Mouse (Mus musculus) midbrain, postnatal 0 days (tissue): Measurements from ENCODE around the gene Adgrg7. TPM values are rescaled to one million over a fixed set of nuclear protein-coding genes. Genes with fewer than 3 reads are reported as not detected.
A peak's percentile ranks its signal among the peaks of the same experiment; 100 is the strongest.

Experiments
- ATAC-seq: fragments of 200-750 bp; cut with Nextera tagmentation; 2 replicates; pipeline ENCODE4 v1.8.0; 2017; ENCODE audit warnings: moderate number of reproducible peaks, mild to moderate bottlenecking, moderate TSS enrichment, moderate library complexity; ENCODE audit not compliant: low FRiP score
- DNase-seq: peaks from one replicate; pipeline ENCODE4 v3.0.0-alpha.2; 2015; ENCODE audit warnings: low spot score
- H3K27ac ChIP-seq: fragments of 300-500 bp; sonication (generic); 2 replicates; pipeline ENCODE4 v1.5.1; 2014; ENCODE audit warnings: low read depth, mild to moderate bottlenecking, low read length, mixed read lengths
- H3K27me3 ChIP-seq: fragments of 300-500 bp; sonication (generic); 2 replicates; pipeline ENCODE4 v1.6.1; 2014; ENCODE audit warnings: low read length, control low read depth, mixed read lengths; ENCODE audit not compliant: insufficient read depth
- H3K36me3 ChIP-seq: fragments of 300-500 bp; sonication (generic); 2 replicates; pipeline ENCODE4 v1.6.1; 2014; ENCODE audit warnings: low read length, control low read depth, mixed read lengths; ENCODE audit not compliant: insufficient read depth
- H3K4me1 ChIP-seq: fragments of 300-500 bp; sonication (generic); 2 replicates; pipeline ENCODE4 v1.6.1; 2014; ENCODE audit warnings: mild to moderate bottlenecking, control low read depth, antibody characterized with exemption, low read length, mixed read lengths; ENCODE audit not compliant: insufficient read depth
- H3K4me2 ChIP-seq: fragments of 300-500 bp; sonication (generic); 2 replicates; pipeline ENCODE4 v1.6.1; 2014; ENCODE audit warnings: low read depth, mild to moderate bottlenecking, low read length, mixed read lengths; ENCODE audit not compliant: poor library complexity, severe bottlenecking
- H3K4me3 ChIP-seq: fragments of 300-500 bp; sonication (generic); 2 replicates; pipeline ENCODE4 v1.5.1; 2014; ENCODE audit warnings: low read depth, mild to moderate bottlenecking, low read length, moderate library complexity
- H3K9ac ChIP-seq: fragments of 300-500 bp; sonication (generic); replicated peaks from 2 replicates; pipeline ENCODE4 v1.6.1; 2014; ENCODE audit warnings: mild to moderate bottlenecking, low read length, moderate library complexity, mixed read lengths; ENCODE audit not compliant: poor library complexity, severe bottlenecking
- H3K9me3 ChIP-seq: fragments of 300-500 bp; sonication (generic); 2 replicates; pipeline ENCODE4 v1.6.1; 2016; ENCODE audit warnings: low read length, control low read depth
- CTCF ChIP-seq: IDR thresholded peaks from 2 replicates; pipeline ENCODE4 v1.5.1; 2016; ENCODE audit warnings: antibody characterized with exemption, mild to moderate bottlenecking
- WGBS: fragments of 180-500 bp; shearing (Covaris S2); extraction: QIAGEN DNeasy Blood & Tissue Kit; methylation state at CpG from one replicate; pipeline ENCODE4 v1.1.7; 2014; 5-methylcytosine and 5-hydroxymethylcytosine counted together
- polyA plus RNA-seq: library from polyadenylated mRNA; unstranded; fragments of >200 nt; fragmentation: Nextera tagmentation; extraction: Ambion mirVana; gene quantifications from 2 replicates; pipeline ENCODE4 v1.2.1, GENCODE M21; 2015
- total RNA-seq: library from RNA; depleted of rRNA; stranded (reverse); fragments of >200 nt; gene quantifications from 2 replicates; pipeline ENCODE4 v1.2.3, GENCODE M21; 2014

Adgrg7 gene
- total and polyA plus RNA-seq, 2 experiments from 2014 or later = not detected

DNA sequence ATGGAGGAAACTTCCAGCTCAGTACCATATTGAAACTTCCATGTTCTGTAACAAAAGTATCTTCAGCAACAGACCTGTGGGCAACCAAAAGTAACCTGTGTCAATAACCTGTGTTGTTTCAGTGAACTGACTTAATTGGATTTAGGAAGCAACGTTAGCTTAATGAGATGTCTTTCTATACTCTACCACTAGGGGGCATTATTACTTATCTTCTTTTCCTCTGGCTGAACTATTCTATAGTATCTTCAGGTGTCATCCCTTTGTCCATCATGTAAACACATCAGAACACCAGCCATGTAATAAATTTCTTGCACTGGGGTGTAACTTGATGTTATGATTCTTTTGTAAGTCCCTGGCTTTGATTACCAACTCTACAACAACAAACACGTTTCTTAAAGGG, 4.8 kb upstream of the Adgrg7 start:
- Histone ChIP-seq H3K27ac (no peak overlapping the region), H3K27me3 (no peaks in the 10 kb centered on the region), H3K4me2 (no peak overlapping the region), H3K4me3 (no peak overlapping the region), H3K4me1 (no peaks in the 10 kb centered on the region), H3K36me3 (no peaks in the 10 kb centered on the region), H3K9me3 (no peaks in the 10 kb centered on the region), H3K9ac (no peak overlapping the region)
- 50% methylated on average over 2 of the region's 2 CpGs for WGBS
- DNase-seq (peak; percentile 37), ATAC-seq (no peak)
- peak; percentile 57 for TF ChIP-seq CTCF

DNA sequence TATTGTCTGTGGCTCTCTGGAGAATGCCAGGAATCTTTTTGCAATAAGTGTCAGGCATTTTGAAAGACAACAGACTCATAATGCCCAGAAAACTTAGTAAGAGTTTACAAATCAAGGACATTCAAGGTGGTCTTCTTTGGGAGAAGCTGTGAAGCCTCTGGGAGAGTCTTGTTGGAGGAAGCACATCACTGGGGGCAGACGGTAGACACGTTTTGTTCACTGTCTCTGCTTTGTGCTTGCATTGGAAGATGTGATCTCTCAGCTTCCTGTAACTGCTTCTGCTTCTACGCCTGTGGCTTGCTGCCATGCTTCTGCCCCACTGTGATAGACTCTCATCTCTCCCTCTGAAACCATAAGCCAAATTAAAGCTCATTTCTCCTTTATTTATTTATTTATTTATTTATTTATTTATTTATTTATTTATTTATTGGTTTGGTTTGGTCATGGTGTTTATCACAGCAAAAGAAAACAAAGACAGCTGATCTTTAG, 3.9 kb upstream of the Adgrg7 start:
- Histone ChIP-seq H3K4me1 (no peaks in the 10 kb centered on the region), H3K27me3 (no peaks in the 10 kb centered on the region), H3K4me2 (no peak overlapping the region), H3K4me3 (no peak overlapping the region), H3K36me3 (no peaks in the 10 kb centered on the region), H3K9me3 (no peaks in the 10 kb centered on the region), H3K9ac (no peak overlapping the region), H3K27ac (no peak overlapping the region)
- 86% methylated on average over 3 of the region's 3 CpGs for WGBS
- ATAC-seq = no peak
- no peak for TF ChIP-seq CTCF
- DNase-seq = no peak

DNA sequence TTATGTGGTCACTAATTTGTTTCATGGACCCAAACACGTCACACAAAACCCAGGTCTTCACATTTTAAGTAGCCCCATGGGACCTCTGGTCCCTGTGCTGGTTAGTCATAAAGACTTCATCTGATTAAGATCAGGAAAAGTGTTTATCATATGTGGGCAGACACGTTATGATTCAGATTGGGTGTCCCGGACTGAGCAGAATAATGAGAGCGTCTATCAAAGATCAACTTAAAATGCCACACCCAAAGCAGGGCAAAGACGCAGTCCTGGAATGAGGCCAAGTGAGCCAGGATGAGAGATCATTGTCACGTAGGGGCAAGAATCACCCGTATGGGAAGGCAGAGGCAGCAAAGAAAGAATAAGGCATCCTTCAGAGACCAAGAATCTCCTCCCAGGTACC, 3.2 kb upstream of the Adgrg7 start:
- Histone ChIP-seq H3K9ac (no peak overlapping the region), H3K4me2 (no peak overlapping the region), H3K27me3 (no peaks in the 10 kb centered on the region), H3K36me3 (no peaks in the 10 kb centered on the region), H3K27ac (no peak overlapping the region), H3K9me3 (no peaks in the 10 kb centered on the region), H3K4me1 (no peaks in the 10 kb centered on the region), H3K4me3 (no peak overlapping the region)
- no peak for TF ChIP-seq CTCF
- no peak for ATAC-seq
- 86% methylated on average over 7 of the region's 7 CpGs for WGBS
- DNase-seq = no peak

DNA sequence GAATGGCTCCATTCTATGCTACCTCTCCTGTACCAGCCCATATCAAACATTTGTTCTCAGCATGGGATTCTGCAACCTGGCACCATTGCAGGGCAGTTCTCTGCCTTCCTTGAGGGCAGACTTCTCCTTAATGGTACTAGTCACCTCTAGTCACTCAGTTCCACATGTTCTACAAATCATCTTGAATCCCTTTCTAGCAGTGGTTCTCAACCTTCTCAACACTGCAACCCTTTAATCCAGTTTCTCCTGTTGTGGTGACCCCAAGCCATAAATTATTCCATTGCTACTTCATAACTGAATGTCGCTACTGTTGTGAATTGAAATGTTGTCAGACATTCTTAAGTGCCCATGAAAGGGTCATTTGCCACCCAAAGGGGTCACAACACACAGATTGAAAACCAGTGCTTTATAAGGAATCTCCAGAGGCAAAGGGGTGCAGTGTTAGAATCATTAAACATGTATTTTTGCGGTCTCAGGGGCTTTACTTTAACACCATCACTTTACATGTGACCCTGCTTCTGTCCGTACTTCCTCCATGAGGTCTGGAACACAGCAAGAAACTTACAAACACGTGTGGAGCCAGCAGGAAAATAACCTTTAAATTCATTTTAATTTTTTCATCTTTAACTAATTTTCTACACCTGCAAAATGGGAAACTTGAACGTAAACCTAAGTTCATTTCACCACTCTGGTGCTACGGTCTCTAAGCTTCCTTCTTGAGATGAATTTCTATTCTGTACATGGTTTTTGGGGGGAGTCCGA, 1.1 kb downstream of the Adgrg7 start:
- H3K9me3 ChIP-seq = no peaks in the 10 kb centered on the region
- no peak for TF ChIP-seq CTCF
- DNase-seq = no peak
- no peaks in the 10 kb centered on the region for H3K4me1 ChIP-seq
- no peaks in the 10 kb centered on the region for H3K27me3 ChIP-seq
- H3K4me3 ChIP-seq = no peak overlapping the region
- H3K36me3 ChIP-seq = no peaks in the 10 kb centered on the region
- no peak for ATAC-seq
- 84% methylated on average over 7 of the region's 7 CpGs for WGBS
- H3K27ac ChIP-seq = no peak overlapping the region
- H3K9ac ChIP-seq = no peak overlapping the region
- H3K4me2 ChIP-seq = no peak overlapping the region

DNA sequence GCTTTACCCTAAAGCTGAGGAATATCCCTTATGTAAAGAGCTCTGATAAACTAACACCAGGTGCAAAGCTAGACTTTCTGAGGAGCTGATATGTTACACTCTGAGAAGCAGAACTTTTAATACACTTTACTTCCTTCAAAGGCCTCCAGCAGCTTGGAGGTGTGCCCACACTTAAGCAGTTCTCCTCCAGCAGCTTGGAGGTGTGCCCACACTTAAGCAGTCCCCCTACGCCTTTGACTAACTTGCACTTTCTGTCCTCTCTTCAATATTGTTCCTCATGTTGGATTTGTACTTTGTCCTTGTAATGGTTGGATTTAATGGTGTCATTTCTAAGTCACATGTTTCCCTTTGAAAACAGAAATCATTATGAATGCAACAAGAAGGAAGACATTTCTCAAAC, 1.9 kb downstream of the Adgrg7 start:
- H3K9ac ChIP-seq = no peak overlapping the region
- H3K27me3 ChIP-seq = no peaks in the 10 kb centered on the region
- WGBS = 87% methylated on average over 1 of the region's 1 CpGs
- H3K27ac ChIP-seq = no peak overlapping the region
- H3K9me3 ChIP-seq = no peaks in the 10 kb centered on the region
- H3K4me3 ChIP-seq = no peak overlapping the region
- H3K4me1 ChIP-seq = no peaks in the 10 kb centered on the region
- H3K4me2 ChIP-seq = no peak overlapping the region
- no peak for TF ChIP-seq CTCF
- H3K36me3 ChIP-seq = no peaks in the 10 kb centered on the region
- ATAC-seq = no peak
- no peak for DNase-seq

DNA sequence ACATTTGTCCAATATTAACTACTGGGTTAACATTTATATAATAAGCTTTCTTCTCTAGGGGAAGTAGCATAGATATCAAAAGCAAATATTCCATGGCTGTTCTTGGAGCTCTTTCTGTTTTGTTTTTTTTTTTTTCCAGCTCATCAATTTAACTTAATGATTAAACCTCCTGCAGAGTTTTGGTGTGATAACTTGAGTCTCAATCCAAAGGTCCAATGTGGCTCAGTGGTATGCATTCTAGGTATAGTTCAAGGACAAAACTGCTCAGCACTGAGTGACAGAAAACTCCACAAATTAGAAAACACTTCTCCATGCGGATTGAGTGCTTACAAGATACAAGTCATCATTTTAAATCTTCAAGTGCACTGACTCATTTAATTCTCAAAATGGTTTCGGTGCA, 9.7 kb downstream of the Adgrg7 start:
- TF ChIP-seq CTCF = no peak

More for the DNA sequence above, 9.7 kb downstream of the Adgrg7 start:
- Histone ChIP-seq H3K27me3 (no peaks in the 10 kb centered on the region), H3K4me3 (no peak overlapping the region), H3K36me3 (no peaks in the 10 kb centered on the region), H3K9ac (no peak overlapping the region), H3K4me2 (no peak overlapping the region), H3K27ac (no peak overlapping the region), H3K9me3 (no peaks in the 10 kb centered on the region), H3K4me1 (no peaks in the 10 kb centered on the region)
- DNase-seq = no peak
- WGBS = 81% methylated on average over 2 of the region's 2 CpGs
- no peak for ATAC-seq
